Mouse (Mus musculus) midbrain, embryonic 10.5 days (tissue): ENCODE results near the gene Hmcn2. TPM values are rescaled to one million over a fixed set of nuclear protein-coding genes. Genes with fewer than 3 reads are reported as not detected.

Experiments used
- DNase-seq: peaks from one replicate; pipeline ENCODE4 v3.0.0-alpha.2; 2017; ENCODE audit warnings: low spot score
- H3K27ac ChIP-seq: fragments of 300-500 bp; sonication (generic); replicated peaks from 2 replicates; pipeline ENCODE4 v1.5.1; 2016; ENCODE audit warnings: mild to moderate bottlenecking
- H3K27me3 ChIP-seq: fragments of 300-500 bp; sonication (generic); 2 replicates; pipeline ENCODE4 v1.6.1; 2016; ENCODE audit warnings: low read depth, mild to moderate bottlenecking; ENCODE audit not compliant: poor library complexity, severe bottlenecking
- H3K36me3 ChIP-seq: fragments of 300-500 bp; sonication (generic); 2 replicates; pipeline ENCODE4 v1.6.1; 2016; ENCODE audit warnings: mild to moderate bottlenecking, moderate library complexity
- H3K4me1 ChIP-seq: fragments of 300-500 bp; sonication (generic); 2 replicates; pipeline ENCODE4 v1.6.1; 2016
- H3K4me3 ChIP-seq: fragments of 300-500 bp; sonication (generic); 2 replicates; pipeline ENCODE4 v1.5.1; 2016; ENCODE audit warnings: mild to moderate bottlenecking, moderate library complexity
- H3K9me3 ChIP-seq: fragments of 300-500 bp; sonication (generic); replicated peaks from 2 replicates; pipeline ENCODE4 v1.6.1; 2016; ENCODE audit warnings: mild to moderate bottlenecking
- WGBS: fragments of 180-500 bp; shearing (Covaris S2); methylation state at CpG from one replicate; pipeline ENCODE4 v1.1.7; 2016; 5-methylcytosine and 5-hydroxymethylcytosine counted together
- polyA plus RNA-seq: library from polyadenylated mRNA; unstranded; fragments of >200 nt; fragmentation: Nextera tagmentation; extraction: Ambion mirVana; gene quantifications from 2 replicates; pipeline ENCODE4 v1.2.1, GENCODE M21; 2016

Gene Hmcn2
- polyA plus RNA-seq, 1 experiment from 2014 or later: 0.06 TPM

- no peaks in the 10 kb centered on the region for H3K9me3 ChIP-seq
- H3K27ac ChIP-seq: no peak overlapping the region
- peaks cover 4% of the 10 kb centered on the region; the same call in 1 of the 2 replicates for H3K4me1 ChIP-seq
- no peaks in the 10 kb centered on the region for H3K36me3 ChIP-seq
- WGBS: 44% methylated on average over 6 of the region's 6 CpGs
- H3K4me3 ChIP-seq: no peak overlapping the region
- DNase-seq: peak; percentile 59
- 0 out of 2 replicates have a peak, but pooled peaks cover 2% of the 10 kb centered on the region for H3K27me3 ChIP-seq
Observed at GRCm38 (mm10) chr2:31435567-31435966, 121.4 kb downstream of the Hmcn2 start.

- WGBS: 71% methylated on average over 14 of the region's 14 CpGs
- no peak overlapping the region for H3K27ac ChIP-seq
- H3K4me3 ChIP-seq: no peak overlapping the region
- H3K27me3 ChIP-seq: no peaks in the 10 kb centered on the region
- no peaks in the 10 kb centered on the region for H3K9me3 ChIP-seq
- H3K4me1 ChIP-seq: peaks cover 12% of the 10 kb centered on the region
- H3K36me3 ChIP-seq: no peaks in the 10 kb centered on the region
- no peak for DNase-seq
Observed at GRCm38 (mm10) chr2:31437480-31438245, 123.4 kb downstream of the Hmcn2 start.

GRCm38 (mm10) chr2:31439576-31439975 lies 125.4 kb downstream of the Hmcn2 start:
- H3K4me1 ChIP-seq: peaks cover 15% of the 10 kb centered on the region
- no peak overlapping the region for H3K27ac ChIP-seq
- WGBS: 91% methylated on average over 6 of the region's 6 CpGs
- no peaks in the 10 kb centered on the region for H3K27me3 ChIP-seq
- no peaks in the 10 kb centered on the region for H3K36me3 ChIP-seq
- DNase-seq: no peak
- H3K9me3 ChIP-seq: no peaks in the 10 kb centered on the region
- H3K4me3 ChIP-seq: no peak overlapping the region

GRCm38 (mm10) chr2:31442480-31443160 lies 128.4 kb downstream of the Hmcn2 start:
- DNase-seq: no peak
- WGBS: 71% methylated on average over 11 of the region's 11 CpGs
- H3K9me3 ChIP-seq: no peaks in the 10 kb centered on the region
- H3K27me3 ChIP-seq: no peaks in the 10 kb centered on the region
- H3K36me3 ChIP-seq: no peaks in the 10 kb centered on the region
- H3K4me1 ChIP-seq: peaks cover 20% of the 10 kb centered on the region
- no peak overlapping the region for H3K27ac ChIP-seq
- H3K4me3 ChIP-seq: no peak overlapping the region

GRCm38 (mm10) chr2:31446036-31446435 lies 131.8 kb downstream of the Hmcn2 start:
- no peak overlapping the region for H3K27ac ChIP-seq
- peaks cover 40% of the 10 kb centered on the region for H3K4me1 ChIP-seq
- H3K36me3 ChIP-seq: no peaks in the 10 kb centered on the region
- DNase-seq: no peak
- 75% methylated on average over 4 of the region's 4 CpGs for WGBS
- no peaks in the 10 kb centered on the region for H3K9me3 ChIP-seq
- H3K27me3 ChIP-seq: no peaks in the 10 kb centered on the region
- H3K4me3 ChIP-seq: no peak overlapping the region

- Histone ChIP-seq H3K36me3 (no peaks in the 10 kb centered on the region), H3K27me3 (no peaks in the 10 kb centered on the region), H3K27ac (no peak overlapping the region), H3K4me3 (no peak overlapping the region), H3K9me3 (no peaks in the 10 kb centered on the region), H3K4me1 (peaks cover 40% of the 10 kb centered on the region)
- DNase-seq: no peak
- 46% methylated on average over 4 of the region's 4 CpGs for WGBS
Observed at GRCm38 (mm10) chr2:31446456-31446855, 132.2 kb downstream of the Hmcn2 start.

- no peak for DNase-seq
- H3K4me1 ChIP-seq: peaks cover 32% of the 10 kb centered on the region
- WGBS: 88% methylated on average over 2 of the region's 2 CpGs
- H3K27me3 ChIP-seq: peaks cover 7% of the 10 kb centered on the region; the same call in 1 of the 2 replicates
- H3K4me3 ChIP-seq: no peak overlapping the region
- no peaks in the 10 kb centered on the region for H3K9me3 ChIP-seq
- H3K36me3 ChIP-seq: no peaks in the 10 kb centered on the region
- no peak overlapping the region for H3K27ac ChIP-seq
Observed at GRCm38 (mm10) chr2:31447536-31447935, 133.3 kb downstream of the Hmcn2 start.

- peaks cover 21% of the 10 kb centered on the region for H3K27me3 ChIP-seq
- WGBS: 55% methylated on average over 3 of the region's 3 CpGs
- DNase-seq: no peak
- no peak overlapping the region for H3K4me3 ChIP-seq
- H3K36me3 ChIP-seq: no peaks in the 10 kb centered on the region
- H3K9me3 ChIP-seq: no peaks in the 10 kb centered on the region
- H3K27ac ChIP-seq: no peak overlapping the region
- peaks cover 38% of the 10 kb centered on the region for H3K4me1 ChIP-seq
Observed at GRCm38 (mm10) chr2:31448756-31449440, 134.7 kb downstream of the Hmcn2 start.

GRCm38 (mm10) chr2:31449441-31449815 lies 135.2 kb downstream of the Hmcn2 start:
- H3K9me3 ChIP-seq: no peaks in the 10 kb centered on the region
- no peak overlapping the region for H3K27ac ChIP-seq
- H3K4me3 ChIP-seq: no peak overlapping the region
- no peaks in the 10 kb centered on the region for H3K36me3 ChIP-seq
- H3K4me1 ChIP-seq: peaks cover 42% of the 10 kb centered on the region
- no peak for DNase-seq
- peaks cover 26% of the 10 kb centered on the region for H3K27me3 ChIP-seq
- 64% methylated on average over 4 of the region's 4 CpGs for WGBS

GRCm38 (mm10) chr2:31449902-31450301 lies 135.7 kb downstream of the Hmcn2 start:
- H3K27me3 ChIP-seq: peaks cover 31% of the 10 kb centered on the region
- H3K9me3 ChIP-seq: no peaks in the 10 kb centered on the region
- H3K4me1 ChIP-seq: peaks cover 42% of the 10 kb centered on the region
- 93% methylated on average over 4 of the region's 4 CpGs for WGBS
- no peaks in the 10 kb centered on the region for H3K36me3 ChIP-seq
- no peak overlapping the region for H3K27ac ChIP-seq
- no peak for DNase-seq
- no peak overlapping the region for H3K4me3 ChIP-seq

GRCm38 (mm10) chr2:31450661-31451060 lies 136.4 kb downstream of the Hmcn2 start:
- no peak overlapping the region for H3K4me3 ChIP-seq
- no peaks in the 10 kb centered on the region for H3K36me3 ChIP-seq
- H3K27ac ChIP-seq: no peak overlapping the region
- peaks cover 37% of the 10 kb centered on the region for H3K27me3 ChIP-seq
- WGBS: 56% methylated on average over 3 of the region's 3 CpGs
- DNase-seq: no peak
- peaks cover 42% of the 10 kb centered on the region for H3K4me1 ChIP-seq
- H3K9me3 ChIP-seq: no peaks in the 10 kb centered on the region

- Histone ChIP-seq H3K4me1 (peaks cover 39% of the 10 kb centered on the region), H3K27me3 (peaks cover 45% of the 10 kb centered on the region), H3K9me3 (no peaks in the 10 kb centered on the region), H3K4me3 (no peak overlapping the region), H3K36me3 (no peaks in the 10 kb centered on the region), H3K27ac (no peak overlapping the region)
- WGBS: 54% methylated on average over 1 of the region's 1 CpGs
- DNase-seq: no peak
Observed at GRCm38 (mm10) chr2:31451530-31451929, 137.3 kb downstream of the Hmcn2 start.

- peaks cover 60% of the 10 kb centered on the region for H3K27me3 ChIP-seq
Observed at GRCm38 (mm10) chr2:31453011-31453410, 138.8 kb downstream of the Hmcn2 start.

More at GRCm38 (mm10) chr2:31453011-31453410, 138.8 kb downstream of the Hmcn2 start:
- peaks cover 37% of the 10 kb centered on the region for H3K4me1 ChIP-seq
- no peaks in the 10 kb centered on the region for H3K36me3 ChIP-seq
- WGBS: 82% methylated on average over 13 of the region's 13 CpGs
- H3K4me3 ChIP-seq: no peak overlapping the region
- H3K27ac ChIP-seq: no peak overlapping the region
- H3K9me3 ChIP-seq: no peaks in the 10 kb centered on the region
- DNase-seq: no peak
